Mouse (Mus musculus) neural tube, embryonic 14.5 days (tissue): Measurements from ENCODE around the gene Irf9. TPM values are rescaled to one million over a fixed set of nuclear protein-coding genes. Genes with fewer than 3 reads are reported as not detected.

Source experiments
- ATAC-seq: fragments of 200-750 bp; cut with Nextera tagmentation; 2 replicates; pipeline ENCODE4 v1.8.0; 2017; ENCODE audit warnings: low read depth, mild to moderate bottlenecking, moderate TSS enrichment, moderate library complexity
- H3K27ac ChIP-seq: fragments of 300-500 bp; sonication (generic); 2 replicates; pipeline ENCODE4 v1.5.1; 2014; ENCODE audit warnings: low read depth, mild to moderate bottlenecking, control low read depth, low read length, moderate library complexity, mixed read lengths
- H3K27me3 ChIP-seq: fragments of 300-500 bp; sonication (generic); 2 replicates; pipeline ENCODE4 v1.6.1; 2014; ENCODE audit warnings: low read length; ENCODE audit not compliant: control insufficient read depth, insufficient read depth
- H3K36me3 ChIP-seq: fragments of 300-500 bp; sonication (generic); 2 replicates; pipeline ENCODE4 v1.6.1; 2014; ENCODE audit warnings: low read length, mixed read lengths; ENCODE audit not compliant: control insufficient read depth, insufficient read depth
- H3K4me1 ChIP-seq: fragments of 300-500 bp; sonication (generic); 2 replicates; pipeline ENCODE4 v1.6.1; 2014; ENCODE audit warnings: low read length; ENCODE audit not compliant: control insufficient read depth, insufficient read depth
- H3K4me2 ChIP-seq: fragments of 300-500 bp; sonication (generic); 2 replicates; pipeline ENCODE4 v1.6.1; 2014; ENCODE audit warnings: mild to moderate bottlenecking, low read depth, low read length, control low read depth
- H3K4me3 ChIP-seq: fragments of 300-500 bp; sonication (generic); 2 replicates; pipeline ENCODE4 v1.5.1; 2014; ENCODE audit warnings: low read depth, low read length, control low read depth, mixed read lengths
- H3K9ac ChIP-seq: fragments of 300-500 bp; sonication (generic); replicated peaks from 2 replicates; pipeline ENCODE4 v1.6.1; 2014; ENCODE audit warnings: low read depth, mild to moderate bottlenecking, control low read depth, low read length, mixed read lengths
- H3K9me3 ChIP-seq: fragments of 300-500 bp; sonication (generic); 2 replicates; pipeline ENCODE4 v1.6.1; 2016; ENCODE audit warnings: low read length; ENCODE audit not compliant: control insufficient read depth
- WGBS: fragments of 180-500 bp; shearing (Covaris S2); extraction: QIAGEN DNeasy Blood & Tissue Kit; methylation state at CpG from one replicate; pipeline ENCODE4 v1.1.7; 2014; 5-methylcytosine and 5-hydroxymethylcytosine counted together
- polyA plus RNA-seq: library from polyadenylated mRNA; unstranded; fragments of >200 nt; fragmentation: Nextera tagmentation; extraction: Ambion mirVana; gene quantifications from 2 replicates; pipeline ENCODE4 v1.2.1, GENCODE M21; 2014

Irf9 gene
- polyA plus RNA-seq, 1 experiment from 2014 or later = 6.6 TPM

DNA sequence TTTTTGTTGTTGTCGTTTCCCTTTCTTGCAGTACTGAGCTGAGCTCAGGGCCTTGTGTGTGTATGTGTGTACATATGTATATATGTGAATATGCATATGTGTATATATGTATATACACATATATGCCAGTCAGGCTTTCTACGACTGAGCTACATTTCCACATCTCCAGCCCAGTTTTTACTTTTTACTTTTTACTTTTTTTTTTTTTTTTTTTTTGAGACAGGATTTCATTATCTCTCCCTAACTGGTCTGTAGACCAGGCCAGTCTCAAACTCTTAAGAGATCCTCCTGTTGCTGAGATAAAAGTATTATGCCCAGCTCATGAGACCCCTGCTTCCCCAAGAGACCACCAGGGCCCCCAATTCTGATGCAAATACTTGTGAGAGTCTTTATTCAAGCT, 13.5 kb downstream of the Irf9 start:
- WGBS = 87% methylated on average over 2 of the region's 2 CpGs
- Histone ChIP-seq H3K9me3 (no peaks in the 10 kb centered on the region), H3K27me3 (no peaks in the 10 kb centered on the region), H3K9ac (no peak overlapping the region), H3K27ac (no peak overlapping the region), H3K4me3 (no peak overlapping the region), H3K4me2 (no peak overlapping the region), H3K4me1 (no peaks in the 10 kb centered on the region), H3K36me3 (no peaks in the 10 kb centered on the region)
- ATAC-seq = no peak

DNA sequence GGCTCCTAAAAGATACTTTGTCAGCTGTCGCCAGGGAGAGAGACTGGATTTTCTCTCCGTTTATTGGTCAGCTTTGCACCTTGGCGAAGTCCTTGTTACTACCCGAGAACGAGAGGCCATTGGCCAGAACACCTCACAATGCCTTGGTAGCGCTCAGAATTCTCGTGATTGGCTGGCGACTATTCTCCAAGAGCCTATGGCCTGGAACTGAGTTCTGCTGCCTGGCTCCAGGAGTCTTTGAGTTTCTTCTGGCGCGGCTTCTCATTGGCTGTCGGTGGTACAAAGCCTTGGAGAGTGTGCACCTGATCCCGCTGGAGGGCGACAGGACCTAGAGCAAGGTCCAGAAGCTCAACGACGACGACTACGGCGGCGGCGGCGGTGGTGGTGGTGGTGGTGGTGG, 14.5 kb downstream of the Irf9 start, which contains the start of gene Rec8:
Gene Rec8 (plus strand): TSS at position 216 of the 400 bp plus-strand sequence.
- no peaks in the 10 kb centered on the region for H3K36me3 ChIP-seq
- H3K27me3 ChIP-seq = no peaks in the 10 kb centered on the region
- peak; percentile 81 for ATAC-seq
- H3K4me3 ChIP-seq = peak within 1 kb of the TSS; percentile 11; the same call in 1 of the 2 replicates
- WGBS = 30% methylated on average over 21 of the region's 21 CpGs
- peak within 1 kb of the TSS; percentile 26; the same call in 1 of the 2 replicates for H3K4me2 ChIP-seq
- no peak within 1 kb of the TSS for H3K9ac ChIP-seq
- H3K9me3 ChIP-seq = no peaks in the 10 kb centered on the region
- H3K4me1 ChIP-seq = no peaks in the 10 kb centered on the region
- no peak within 1 kb of the TSS for H3K27ac ChIP-seq

DNA sequence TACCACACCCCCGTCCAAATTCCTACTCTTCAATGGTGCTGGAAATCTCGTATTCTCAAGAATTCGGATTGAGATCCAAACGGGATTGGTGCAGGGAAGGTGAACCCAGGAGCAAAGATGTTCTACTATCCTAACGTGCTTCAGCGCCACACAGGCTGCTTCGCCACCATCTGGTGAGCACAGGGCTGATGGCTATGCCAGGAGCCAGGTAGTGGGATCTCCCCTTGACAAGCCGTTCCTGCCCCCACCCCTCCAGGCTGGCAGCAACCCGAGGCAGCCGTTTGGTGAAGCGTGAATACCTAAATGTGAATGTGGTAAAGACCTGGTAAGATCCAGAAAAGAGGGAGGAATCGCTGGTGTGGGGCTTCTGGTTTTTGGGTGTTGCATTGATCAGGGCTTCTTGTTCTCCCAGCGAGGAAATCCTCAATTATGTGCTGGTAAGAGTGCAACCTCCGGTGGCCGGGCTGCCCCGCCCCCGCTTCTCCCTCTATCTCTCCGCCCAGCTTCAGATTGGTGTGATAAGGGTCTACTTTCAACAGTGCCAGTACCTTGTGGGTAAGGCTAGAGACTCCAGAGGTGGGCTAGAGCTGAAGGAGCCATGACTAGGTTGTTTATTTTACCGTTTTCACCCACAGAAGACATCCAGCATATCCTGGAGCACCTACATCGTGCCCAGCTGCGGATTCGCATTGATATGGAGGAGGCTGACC, 15.3 kb downstream of the Irf9 start:
- Histone ChIP-seq H3K27ac (no peak overlapping the region), H3K36me3 (no peaks in the 10 kb centered on the region; the same call in 1 of the 2 replicates), H3K4me2 (peak overlapping the region; percentile 2; the same call in 1 of the 2 replicates), H3K4me3 (peak overlapping the region; percentile 11; the same call in 1 of the 2 replicates), H3K4me1 (no peaks in the 10 kb centered on the region), H3K9ac (no peak overlapping the region), H3K9me3 (no peaks in the 10 kb centered on the region), H3K27me3 (no peaks in the 10 kb centered on the region)
- ATAC-seq = peak; percentile 38; the same call in 1 of the 2 replicates
- WGBS = 52% methylated on average over 22 of the region's 22 CpGs

DNA sequence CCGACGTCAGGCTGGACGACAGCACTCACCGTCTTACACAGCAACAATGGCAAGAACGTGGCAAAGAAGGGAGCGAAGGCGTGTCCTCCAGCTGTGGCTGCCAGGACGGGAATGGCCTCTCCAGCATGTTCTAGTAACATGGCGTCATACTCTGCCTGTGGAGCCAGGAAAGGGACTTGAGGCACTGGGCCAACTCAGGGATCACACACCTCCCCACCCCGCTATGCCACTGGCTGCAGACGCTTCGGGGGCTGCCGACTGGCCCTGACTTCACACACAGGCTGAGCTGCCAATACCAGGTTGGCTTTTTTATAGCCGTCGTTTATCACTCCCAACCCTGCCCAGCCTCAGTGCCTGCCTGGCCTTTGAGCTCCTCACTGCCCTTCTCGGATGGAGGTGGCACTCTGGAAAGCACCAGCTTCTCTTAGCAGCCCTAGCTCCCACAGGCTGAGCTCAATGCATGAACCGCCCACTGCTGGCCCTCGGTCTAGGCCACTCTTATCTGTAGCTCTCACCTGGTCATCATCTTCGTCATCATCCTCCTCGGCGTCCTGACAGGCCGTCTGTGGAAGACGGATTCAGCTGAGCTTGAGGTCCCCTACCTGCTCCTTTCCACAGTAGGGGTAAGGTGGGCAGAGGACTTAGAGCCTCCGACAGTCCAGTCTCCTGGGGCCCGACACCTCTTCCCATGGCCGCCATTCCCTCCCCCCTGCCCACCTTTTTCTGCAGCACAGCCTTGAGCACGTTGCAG, 24.9 kb downstream of the Irf9 start:
- Histone ChIP-seq H3K4me1 (no peaks in the 10 kb centered on the region), H3K4me3 (no peak overlapping the region), H3K36me3 (peaks cover 85% of the 10 kb centered on the region), H3K9ac (no peak overlapping the region), H3K27ac (no peak overlapping the region), H3K27me3 (no peaks in the 10 kb centered on the region), H3K9me3 (no peaks in the 10 kb centered on the region), H3K4me2 (no peak overlapping the region)
- 83% methylated on average over 27 of the region's 27 CpGs for WGBS
- ATAC-seq = no peak

DNA sequence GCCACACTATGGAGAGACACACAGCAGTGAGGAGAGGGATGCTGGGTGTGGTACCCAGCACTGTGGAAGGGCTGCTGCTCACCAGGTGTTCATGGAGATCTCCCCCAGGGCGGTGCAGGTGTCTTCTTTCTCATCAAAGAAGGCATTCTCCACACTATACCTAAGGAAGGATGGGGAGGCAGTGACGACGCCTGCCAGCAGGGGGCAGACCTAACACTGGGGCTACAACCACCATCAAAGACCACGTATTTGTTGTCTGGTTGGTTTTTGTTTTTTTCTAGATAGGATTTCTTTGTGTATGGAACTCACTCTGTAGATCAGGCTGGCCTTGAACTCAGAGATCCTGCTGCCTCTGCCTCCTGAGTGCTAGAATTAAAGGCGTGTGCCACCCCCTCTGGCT, 25.9 kb downstream of the Irf9 start:
- ATAC-seq = no peak
- no peak overlapping the region for H3K9ac ChIP-seq
- no peak overlapping the region for H3K4me2 ChIP-seq
- no peak overlapping the region for H3K4me3 ChIP-seq
- no peaks in the 10 kb centered on the region for H3K9me3 ChIP-seq
- H3K4me1 ChIP-seq = peaks cover under 1% of the 10 kb centered on the region; the same call in 1 of the 2 replicates
- H3K27ac ChIP-seq = no peak overlapping the region
- H3K27me3 ChIP-seq = no peaks in the 10 kb centered on the region
- 50% methylated on average over 5 of the region's 5 CpGs for WGBS
- peaks cover 88% of the 10 kb centered on the region for H3K36me3 ChIP-seq

DNA sequence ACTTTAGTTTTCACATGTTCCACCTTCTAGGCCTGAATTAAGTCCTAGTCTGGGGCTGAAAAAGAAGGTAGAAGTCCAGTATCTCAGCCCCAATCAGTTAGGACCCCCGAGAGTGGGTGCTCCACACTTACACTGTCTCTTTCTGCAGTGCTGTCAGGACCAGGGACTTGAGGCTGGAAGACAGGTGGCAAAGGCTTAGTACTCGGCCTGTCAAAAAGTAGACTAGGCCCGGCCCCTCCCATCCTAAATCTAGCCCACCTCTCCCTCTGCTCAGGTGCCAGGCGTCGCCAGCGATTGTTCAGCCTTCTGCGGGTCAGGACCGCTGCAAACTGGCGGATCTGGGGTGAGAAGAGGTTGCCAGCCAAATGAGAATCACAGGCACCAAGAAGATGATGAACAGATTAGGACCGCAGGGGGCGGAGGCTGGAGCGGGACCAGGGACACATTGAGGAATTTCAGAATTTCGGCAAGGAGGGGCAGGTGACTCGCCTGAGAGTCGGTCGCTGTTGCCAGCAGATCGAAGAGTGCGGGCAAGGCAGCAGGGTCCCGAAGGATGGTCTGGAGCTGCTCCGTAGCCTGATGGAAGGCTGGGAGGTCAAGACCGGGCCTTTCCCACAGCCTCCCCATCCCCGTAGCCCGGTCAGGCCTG, 31.6 kb downstream of the Irf9 start:
- peak overlapping the region; percentile 54 for H3K4me3 ChIP-seq
- ATAC-seq = no peak; the same call in none of the 2 replicates
- H3K27ac ChIP-seq = peak overlapping the region; percentile 72
- H3K9ac ChIP-seq = peak overlapping the region; percentile 58
- peaks cover 54% of the 10 kb centered on the region for H3K36me3 ChIP-seq
- peaks cover 8% of the 10 kb centered on the region; the same call in 1 of the 2 replicates for H3K4me1 ChIP-seq
- peak overlapping the region; percentile 95 for H3K4me2 ChIP-seq
- WGBS = 3% methylated on average over 23 of the region's 23 CpGs
- no peaks in the 10 kb centered on the region for H3K27me3 ChIP-seq
- no peaks in the 10 kb centered on the region for H3K9me3 ChIP-seq

DNA sequence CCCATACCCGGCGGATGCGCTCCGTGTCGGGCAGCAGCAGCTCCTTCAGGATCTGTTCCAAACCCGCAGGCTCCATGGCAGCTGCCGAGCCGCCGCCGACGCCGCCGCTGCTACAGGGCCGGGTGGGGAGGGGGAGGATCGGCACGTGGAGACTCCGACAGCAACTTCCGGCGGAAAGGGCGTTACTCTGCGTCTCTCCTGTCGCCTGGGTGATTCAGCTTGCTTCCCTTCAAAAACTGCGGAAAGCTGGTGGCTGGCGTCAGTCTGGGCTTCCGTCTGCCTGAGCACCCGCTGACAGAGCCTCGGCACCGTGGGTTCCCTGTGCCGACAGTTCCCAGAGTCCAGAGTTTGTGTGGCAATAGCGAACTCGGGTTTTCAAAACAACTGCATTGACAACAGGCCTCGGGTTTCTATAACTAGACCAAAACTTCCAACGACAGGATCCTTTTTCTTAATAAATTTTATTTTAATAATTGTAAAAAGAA, 32.2 kb downstream of the Irf9 start, which contains the start of gene Ipo4:
Gene Ipo4 (minus strand): TSS at position 435 of the 485 bp plus-strand sequence.
- 2% methylated on average over 30 of the region's 33 CpGs for WGBS
- H3K36me3 ChIP-seq = peaks cover 52% of the 10 kb centered on the region

DNA sequence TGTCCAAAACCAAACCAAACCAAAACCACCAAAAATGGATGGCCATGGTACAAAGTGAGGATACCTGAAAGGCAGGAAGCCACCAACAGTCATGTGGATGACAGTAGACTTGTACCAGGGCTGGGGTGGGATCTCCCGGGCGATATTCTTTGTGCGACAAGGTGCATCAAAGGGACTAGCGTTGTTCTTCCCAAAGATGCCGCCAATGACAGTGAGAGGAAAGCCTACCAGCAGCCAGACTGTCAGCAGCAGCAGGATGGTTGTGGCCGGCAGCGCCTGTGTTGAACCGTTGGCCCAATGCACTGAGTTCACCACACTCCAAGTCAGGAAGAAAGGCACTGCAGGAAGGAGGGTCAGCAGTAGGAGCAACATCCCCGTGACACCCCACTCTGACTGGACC, 34.4 kb downstream of the Irf9 start, which contains the start of gene Gm49378:
Gene Gm49378 (minus strand): TSS at position 101 of the 400 bp plus-strand sequence.
- 93% methylated on average over 9 of the region's 9 CpGs for WGBS
- Histone ChIP-seq H3K9ac (no peak within 1 kb of the TSS), H3K27me3 (no peaks in the 10 kb centered on the region), H3K27ac (no peak within 1 kb of the TSS), H3K4me2 (no peak within 1 kb of the TSS), H3K4me1 (peaks cover 13% of the 10 kb centered on the region; the same call in 1 of the 2 replicates), H3K36me3 (peaks cover 32% of the 10 kb centered on the region), H3K9me3 (no peaks in the 10 kb centered on the region), H3K4me3 (no peak within 1 kb of the TSS)
- ATAC-seq = no peak

More for the DNA sequence above, 32.2 kb downstream of the Irf9 start, which contains the start of gene Ipo4:
- H3K4me2 ChIP-seq = peak within 1 kb of the TSS; percentile 95
- peaks cover 8% of the 10 kb centered on the region; the same call in 1 of the 2 replicates for H3K4me1 ChIP-seq
- no peaks in the 10 kb centered on the region for H3K27me3 ChIP-seq
- ATAC-seq = peak; percentile 93
- peak within 1 kb of the TSS; percentile 58 for H3K9ac ChIP-seq
- no peaks in the 10 kb centered on the region for H3K9me3 ChIP-seq
- peak within 1 kb of the TSS; percentile 54 for H3K4me3 ChIP-seq
- H3K27ac ChIP-seq = peak within 1 kb of the TSS; percentile 72
